Mouse (Mus musculus) stomach, postnatal 0 days (tissue): ENCODE data around the gene Kdm2a.

Experiments used
- CTCF ChIP-seq: IDR thresholded peaks from 2 replicates; pipeline ENCODE4 v1.5.1; 2016; ENCODE audit warnings: antibody characterized with exemption, low read depth, mild to moderate bottlenecking, moderate library complexity
- EP300 ChIP-seq: optimal IDR thresholded peaks from 2 replicates; pipeline ENCODE3; 2016; ENCODE audit warnings: antibody characterized with exemption

DNA sequence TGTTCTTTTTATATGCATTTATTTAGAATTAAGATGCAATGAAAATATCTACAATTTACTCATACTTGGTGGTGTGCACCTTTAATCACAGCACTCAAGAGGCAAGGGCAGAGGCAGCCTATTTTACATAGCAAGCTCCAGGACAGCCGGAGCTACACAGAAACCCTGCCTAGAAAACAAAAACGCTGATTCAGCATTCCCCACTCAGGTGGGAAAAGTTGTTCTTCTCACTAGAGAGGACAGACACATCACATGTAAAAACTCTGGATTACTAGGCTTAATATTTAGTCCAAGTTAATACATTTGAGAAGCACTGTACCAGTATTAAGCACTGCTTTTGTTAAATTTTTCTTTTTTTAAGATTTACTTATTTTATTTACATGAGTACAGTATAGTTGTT is 48.6 kb downstream of the Kdm2a start:
- TF ChIP-seq CTCF (no peak), EP300 (no peak)
